Mouse (Mus musculus): Measurements from ENCODE around the gene Id3.
A peak's percentile ranks its signal among the peaks of the same experiment; 100 is the strongest.

The Id3 gene

DNA sequence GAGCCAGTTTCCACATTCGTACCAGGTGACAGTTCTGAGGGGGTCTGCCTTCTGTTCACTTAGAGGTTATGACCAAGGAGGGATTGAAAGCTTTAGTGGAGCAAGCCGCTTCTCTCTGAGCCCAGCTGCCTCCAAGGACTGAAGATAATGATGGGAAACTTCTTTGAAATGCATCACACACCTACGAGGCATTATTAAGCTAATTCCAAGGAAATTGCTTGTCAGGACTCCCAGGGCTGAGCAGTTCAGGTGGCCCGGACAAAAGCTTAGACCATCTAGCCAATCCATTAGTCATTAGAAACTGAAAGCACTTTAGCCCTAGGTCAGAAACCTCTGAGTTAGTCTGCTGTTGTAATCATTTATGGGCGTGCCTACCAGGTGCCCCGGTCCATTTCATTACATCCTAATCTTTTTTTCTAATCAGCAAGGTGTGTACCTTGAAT is 3.4 kb downstream of the Id3 start:
- ATAC-seq (ENCODE audit: insufficient number of reproducible peaks, low FRiP score, low TSS enrichment), result no peak

DNA sequence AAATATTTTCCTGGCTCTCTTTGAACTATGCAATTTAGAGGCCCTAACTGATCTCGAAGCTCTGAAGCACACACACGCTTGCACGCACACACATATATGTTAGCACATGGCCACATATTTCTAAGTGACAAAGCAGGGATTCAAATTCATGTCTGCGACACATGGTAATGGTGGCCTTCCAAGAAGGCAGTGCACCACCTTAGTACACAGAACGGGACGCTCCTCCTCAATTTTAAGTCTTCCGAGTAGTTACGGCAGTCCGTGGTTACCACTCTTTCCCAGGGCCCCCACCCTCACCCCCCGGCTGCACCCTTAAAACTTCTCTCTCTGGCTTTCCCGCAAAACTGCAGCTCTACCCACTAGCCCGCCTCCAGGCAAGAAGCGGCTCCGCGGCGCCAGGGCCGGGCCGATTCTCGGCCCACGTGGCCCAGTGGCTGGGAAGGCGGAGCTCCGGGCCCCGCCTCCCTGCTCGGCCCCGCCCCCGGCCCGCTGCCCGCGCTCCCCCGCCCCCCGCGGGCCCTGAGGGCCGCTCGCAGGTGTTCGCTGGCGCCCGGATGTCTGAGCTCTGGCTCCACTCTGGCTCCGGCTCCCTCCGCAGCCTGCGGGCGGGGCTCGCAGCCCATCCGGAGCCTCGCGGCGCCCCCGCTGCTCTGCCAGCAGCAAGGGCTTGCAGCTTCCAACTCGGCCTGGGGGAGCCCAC is 4.3 kb downstream of the Id3 start:
- no peak for ATAC-seq (ENCODE audit: insufficient number of reproducible peaks, low FRiP score, low TSS enrichment)

DNA sequence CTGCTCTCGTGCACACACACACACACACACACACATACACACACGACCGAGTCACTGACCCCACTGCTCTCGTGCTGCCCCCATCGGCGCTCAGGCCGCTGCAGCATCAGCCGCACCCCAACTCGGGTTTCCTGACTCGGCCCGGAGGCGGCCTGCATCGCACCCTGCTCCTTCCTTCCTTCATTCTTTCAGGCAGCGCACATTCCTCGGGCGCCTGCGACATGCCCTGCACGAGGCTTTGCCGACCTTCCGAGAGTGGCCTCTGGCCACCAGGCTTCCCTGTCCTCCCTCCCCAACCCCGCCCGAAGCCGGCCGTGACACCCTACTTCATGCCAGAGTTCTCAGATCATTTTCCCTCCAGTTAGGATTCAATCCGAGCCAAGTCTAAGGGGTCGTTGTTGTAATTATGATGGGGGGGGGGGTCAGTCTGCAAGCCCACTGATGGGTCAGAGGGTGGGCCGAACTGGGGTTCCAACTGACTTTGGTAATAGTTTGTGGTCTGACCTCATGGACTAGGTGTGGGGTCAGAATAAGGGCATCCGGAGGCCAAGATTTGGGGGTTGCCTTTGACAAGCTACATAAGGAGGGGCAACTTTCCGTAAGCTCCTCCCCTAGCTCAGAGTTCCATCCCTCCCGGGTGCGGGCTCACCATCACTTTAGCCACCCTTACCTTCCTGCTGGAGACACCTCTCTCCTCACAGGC is 5.2 kb downstream of the Id3 start:
- no peak for ATAC-seq (ENCODE audit: insufficient number of reproducible peaks, low FRiP score, low TSS enrichment)

DNA sequence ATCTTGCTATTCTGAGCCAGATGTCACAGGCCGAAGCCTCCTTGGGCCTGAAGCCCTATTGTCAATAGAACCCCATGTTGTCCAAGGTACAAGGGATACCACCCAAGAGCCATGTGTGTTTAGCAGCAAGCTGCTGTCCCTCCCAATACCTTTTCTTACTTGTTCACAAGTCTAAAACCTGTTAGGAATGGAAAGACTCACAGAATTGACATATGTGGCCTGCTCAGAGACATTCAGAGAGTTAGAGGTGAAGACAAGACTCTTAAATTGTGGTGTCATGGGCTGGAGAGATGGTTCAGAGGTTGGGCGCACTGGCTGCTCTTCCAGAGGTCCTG is 5.7 kb downstream of the Id3 start:
- no peak for ATAC-seq (ENCODE audit: insufficient number of reproducible peaks, low FRiP score, low TSS enrichment)

DNA sequence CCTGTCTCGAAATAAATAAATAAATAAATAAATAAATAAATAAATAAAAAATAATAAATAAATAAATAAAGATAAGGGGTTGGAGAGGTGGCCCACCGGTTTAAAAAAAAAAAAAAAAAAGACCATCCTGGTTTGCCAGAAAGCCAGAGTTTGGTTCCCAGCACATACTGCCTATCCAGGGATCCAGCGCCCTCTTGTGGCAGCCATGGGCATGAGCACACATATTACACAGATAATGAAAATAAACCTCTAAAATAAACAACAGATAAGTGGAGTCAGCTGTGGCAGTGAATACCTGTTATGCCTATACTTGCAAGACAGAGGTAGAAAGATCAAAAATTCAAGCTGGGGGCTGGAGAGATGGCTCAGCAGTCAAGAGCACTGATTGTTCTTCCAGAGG is 6.4 kb downstream of the Id3 start:
- no peak for ATAC-seq (ENCODE audit: insufficient number of reproducible peaks, low FRiP score, low TSS enrichment)

DNA sequence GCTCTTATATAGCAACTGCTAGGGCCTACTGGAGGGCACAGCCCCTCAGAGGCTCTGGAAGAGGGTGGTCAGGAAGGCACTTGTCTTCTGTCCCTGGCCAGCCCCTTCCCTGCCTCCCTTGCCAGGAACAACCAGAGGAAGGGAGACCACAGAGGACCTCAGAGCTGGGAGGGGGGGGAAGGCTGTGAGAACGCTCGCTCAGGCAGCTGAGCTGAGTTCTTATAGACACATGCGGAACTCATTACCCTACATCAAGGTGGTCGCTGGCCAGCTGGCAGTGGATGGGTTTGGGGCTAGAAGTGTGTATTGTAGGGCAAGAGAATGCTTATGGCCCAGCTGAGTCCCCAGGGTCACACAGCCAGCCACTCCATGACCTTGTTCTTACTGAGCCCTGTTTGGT is 7.3 kb downstream of the Id3 start:
- ATAC-seq (ENCODE audit: insufficient number of reproducible peaks, low FRiP score, low TSS enrichment), result no peak

DNA sequence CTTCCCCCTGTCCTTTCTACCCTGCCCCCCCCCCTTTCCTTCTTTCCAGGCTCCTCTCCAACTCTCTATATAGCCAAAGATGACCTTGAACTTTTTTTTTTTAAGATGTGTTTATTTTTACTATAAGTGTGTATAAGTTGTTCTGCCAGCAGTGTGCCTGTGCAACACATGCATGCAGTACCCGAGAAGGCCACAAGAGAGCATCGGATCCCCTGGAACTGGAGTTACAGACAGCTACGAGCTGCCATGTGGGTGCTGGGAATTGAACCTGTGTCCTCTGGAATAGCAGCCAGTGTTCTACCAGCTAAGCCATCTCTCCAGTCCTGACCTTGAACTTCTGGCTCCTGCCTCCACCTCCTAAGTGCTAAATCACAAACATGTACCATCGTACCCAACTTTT is 9.5 kb downstream of the Id3 start:
- ATAC-seq (ENCODE audit: insufficient number of reproducible peaks, low FRiP score, low TSS enrichment), result no peak

DNA sequence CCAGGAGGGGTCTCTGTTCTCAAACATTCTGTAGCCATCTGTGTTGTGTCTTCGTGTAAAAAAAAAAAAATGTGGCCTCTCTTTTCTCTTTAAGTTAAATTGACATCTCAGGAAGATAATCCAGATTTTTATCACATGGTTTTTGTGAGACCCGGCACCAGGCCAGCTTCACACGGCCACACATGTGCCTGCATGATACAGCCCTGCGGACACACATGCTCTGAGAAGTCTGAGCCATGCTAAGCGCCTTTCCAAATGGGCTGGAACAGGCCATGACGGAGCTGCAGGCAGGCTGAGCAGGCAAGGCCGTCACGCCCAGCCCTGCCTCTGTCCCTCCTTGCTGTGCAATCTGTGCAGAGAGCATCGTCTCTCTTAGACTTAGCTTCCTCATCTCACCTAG is 11.2 kb downstream of the Id3 start:
- ATAC-seq (ENCODE audit: insufficient number of reproducible peaks, low FRiP score, low TSS enrichment), result no peak

DNA sequence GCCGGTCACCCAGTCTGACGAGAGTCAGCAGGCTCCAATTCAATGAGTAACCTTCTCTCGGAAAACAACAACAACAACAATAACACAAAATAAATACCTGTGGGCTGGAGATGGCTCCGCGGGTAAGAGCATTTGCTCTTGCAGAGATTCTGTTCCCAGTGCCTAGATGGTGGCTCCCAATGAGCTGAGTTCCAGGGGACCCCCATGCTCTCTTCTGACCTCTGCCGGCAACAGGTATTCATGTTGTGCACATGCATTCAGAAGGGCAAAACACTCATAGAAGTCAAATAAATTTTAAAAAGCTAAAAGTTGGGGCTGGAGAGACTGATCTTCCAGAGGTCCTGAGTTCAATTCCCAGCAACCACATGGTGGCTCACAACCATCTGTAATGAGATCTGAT is 15.2 kb downstream of the Id3 start:
- ATAC-seq (ENCODE audit: insufficient number of reproducible peaks, low FRiP score, low TSS enrichment), result no peak

DNA sequence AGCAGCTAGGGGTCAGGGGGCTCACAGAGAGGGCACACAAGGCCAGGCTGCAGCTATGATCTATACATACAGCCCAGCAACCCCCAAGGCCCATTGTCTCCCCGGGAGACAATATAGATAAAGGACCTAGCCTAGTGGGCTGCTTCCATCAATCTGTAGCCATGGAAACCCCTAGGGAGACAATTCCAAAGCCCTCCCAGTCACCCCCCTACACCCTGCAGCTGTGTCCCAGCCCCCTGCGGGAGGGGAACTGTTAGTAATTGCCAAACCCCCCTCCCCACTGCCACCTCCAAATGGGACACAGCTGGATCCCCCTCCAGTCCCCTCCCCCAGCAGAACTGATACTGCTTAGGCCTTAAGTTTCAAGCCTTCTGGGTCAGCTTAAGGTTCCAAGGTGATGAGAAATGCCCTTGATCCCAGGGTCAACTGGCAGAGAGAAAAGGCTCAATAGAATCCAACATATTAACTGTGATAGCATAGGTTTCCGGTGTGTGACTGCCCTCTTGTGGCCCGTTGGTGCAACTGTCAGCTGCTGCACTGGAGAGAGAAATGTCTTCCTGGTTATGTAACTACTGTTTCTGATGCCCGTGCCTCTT is 16.6 kb downstream of the Id3 start:
- ATAC-seq (ENCODE audit: insufficient number of reproducible peaks, low FRiP score, low TSS enrichment), result peak; percentile 75; the same call in 1 of the 2 replicates

DNA sequence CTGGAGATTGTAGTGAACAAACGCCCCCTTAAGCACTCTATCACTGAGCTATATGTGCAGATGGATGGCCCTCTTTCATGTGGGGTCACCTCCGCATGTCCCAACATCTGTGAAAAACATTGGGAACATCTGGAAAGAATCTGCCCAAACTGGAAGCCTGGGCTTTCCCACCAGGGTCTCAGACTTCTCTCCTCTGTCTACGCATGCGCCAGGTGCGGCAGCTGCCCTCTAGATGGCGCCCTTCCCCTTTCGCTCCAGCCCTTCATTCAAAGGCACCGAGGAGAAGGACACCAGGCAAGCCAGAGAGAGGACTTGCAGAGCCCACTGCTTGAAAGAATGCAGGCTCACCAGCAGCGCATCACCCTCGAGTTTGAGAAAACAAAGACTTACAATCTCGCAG is 20.2 kb downstream of the Id3 start:
- ATAC-seq (ENCODE audit: insufficient number of reproducible peaks, low FRiP score, low TSS enrichment), result no peak

DNA sequence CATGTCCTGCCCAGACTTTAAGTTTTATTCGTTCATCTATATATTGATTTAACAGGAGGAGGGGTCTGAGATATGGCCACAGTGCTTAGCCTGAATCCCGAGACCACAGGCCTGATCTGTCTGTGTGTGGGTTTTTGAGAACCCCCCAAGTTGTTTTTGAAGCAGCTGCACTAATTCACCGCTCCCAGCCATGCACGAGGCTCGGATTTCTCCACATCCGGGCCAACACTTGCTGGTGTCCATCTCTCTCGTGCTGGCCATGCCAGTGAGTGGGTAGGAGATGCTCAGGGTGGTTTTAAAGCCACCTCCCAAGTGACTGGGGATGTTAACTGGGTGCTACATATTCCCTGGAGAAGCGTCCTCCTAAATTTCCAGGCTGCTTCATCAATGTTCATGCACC is 21.7 kb downstream of the Id3 start:
- no peak for ATAC-seq (ENCODE audit: insufficient number of reproducible peaks, low FRiP score, low TSS enrichment)

DNA sequence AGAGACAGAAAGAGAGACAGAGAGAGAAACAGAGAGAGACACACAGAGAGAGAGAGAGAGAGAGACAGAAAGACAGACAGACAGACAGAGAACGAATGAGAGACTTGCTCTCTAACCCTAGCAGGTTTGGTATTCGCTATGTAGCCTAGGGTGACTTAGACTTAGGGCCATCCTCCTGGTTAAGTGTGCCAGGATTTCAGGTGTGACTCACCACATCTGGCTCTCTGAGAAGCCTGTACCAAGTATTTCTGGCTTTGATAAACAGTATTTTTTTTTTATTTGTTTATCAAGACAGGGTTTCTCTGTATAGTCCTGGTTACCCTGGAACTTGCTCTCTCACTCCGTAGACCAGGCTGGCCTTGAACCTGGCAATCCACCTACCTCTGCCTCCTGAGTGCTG is 24.4 kb downstream of the Id3 start:
- no peak for ATAC-seq (ENCODE audit: insufficient number of reproducible peaks, low FRiP score, low TSS enrichment)

DNA sequence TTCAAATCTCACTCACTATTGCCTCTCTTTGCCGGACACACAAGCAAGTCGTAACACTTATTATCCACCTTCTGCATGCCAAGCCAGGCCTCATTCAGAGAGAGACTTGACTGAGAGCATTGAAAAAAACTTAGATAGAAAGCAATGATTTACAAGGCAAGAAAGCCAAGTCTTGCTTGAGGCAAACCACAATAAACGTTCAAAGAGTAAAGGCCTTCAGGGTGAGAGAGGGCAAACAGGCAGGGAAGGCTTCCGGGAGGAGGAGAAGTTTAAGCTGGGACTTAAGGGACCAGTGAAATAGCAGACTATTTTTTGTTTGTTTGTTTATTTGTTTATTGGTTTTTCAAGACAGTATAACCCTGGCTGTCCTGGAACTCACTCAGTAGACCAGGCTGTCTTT is 27.1 kb downstream of the Id3 start:
- ATAC-seq (ENCODE audit: insufficient number of reproducible peaks, low FRiP score, low TSS enrichment), result no peak

DNA sequence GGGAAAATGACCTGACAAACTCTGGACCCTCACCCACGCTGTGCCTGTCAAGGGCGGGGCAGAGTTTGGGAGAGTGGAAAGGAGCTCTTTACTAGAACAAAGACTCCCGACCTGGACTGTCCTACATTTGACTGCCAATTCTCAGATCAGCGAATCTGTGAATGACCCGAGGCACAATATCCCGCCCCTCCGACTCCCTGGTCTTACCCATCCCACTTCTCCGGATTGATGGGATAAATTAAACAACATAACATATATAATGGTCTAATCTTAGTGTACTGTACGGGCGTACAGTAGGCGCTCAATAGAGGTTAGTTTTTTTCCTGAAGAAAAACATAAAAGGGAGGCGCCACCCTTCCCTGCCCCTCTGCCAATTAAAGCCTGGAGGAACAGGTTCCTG is 28.2 kb downstream of the Id3 start:
- no peak for ATAC-seq (ENCODE audit: insufficient number of reproducible peaks, low FRiP score, low TSS enrichment)

DNA sequence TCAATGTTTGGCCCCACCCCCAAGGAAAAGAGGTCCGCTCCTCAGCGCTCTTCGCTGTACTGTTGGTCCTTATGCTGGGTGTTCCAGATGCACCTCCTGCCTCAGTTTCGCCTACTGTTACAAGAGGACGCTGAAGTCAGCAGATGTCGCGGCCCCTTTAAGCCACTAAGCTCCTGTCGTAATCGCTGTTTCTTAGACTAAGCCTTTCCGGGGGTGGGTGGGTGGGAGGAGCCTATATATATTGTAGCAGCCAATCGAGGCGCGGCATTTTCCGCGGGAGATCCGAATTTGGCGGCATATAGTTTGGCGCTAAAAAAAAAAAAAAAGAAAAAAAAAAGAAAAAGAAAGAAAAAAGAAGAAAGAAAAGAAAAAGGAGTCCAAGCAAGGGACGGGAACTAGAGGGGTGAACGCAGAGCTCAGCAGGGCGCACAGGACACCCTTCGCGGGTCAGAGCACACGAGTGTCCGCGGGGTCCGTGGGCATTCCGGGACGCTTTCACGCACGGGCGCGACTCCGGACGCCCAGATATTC is 28.8 kb downstream of the Id3 start, which contains the start of gene E2f2:
Gene E2f2 (plus strand): TSS at position 384 of the 531 bp plus-strand sequence.
- no peak for ATAC-seq (ENCODE audit: insufficient number of reproducible peaks, low FRiP score, low TSS enrichment)

DNA sequence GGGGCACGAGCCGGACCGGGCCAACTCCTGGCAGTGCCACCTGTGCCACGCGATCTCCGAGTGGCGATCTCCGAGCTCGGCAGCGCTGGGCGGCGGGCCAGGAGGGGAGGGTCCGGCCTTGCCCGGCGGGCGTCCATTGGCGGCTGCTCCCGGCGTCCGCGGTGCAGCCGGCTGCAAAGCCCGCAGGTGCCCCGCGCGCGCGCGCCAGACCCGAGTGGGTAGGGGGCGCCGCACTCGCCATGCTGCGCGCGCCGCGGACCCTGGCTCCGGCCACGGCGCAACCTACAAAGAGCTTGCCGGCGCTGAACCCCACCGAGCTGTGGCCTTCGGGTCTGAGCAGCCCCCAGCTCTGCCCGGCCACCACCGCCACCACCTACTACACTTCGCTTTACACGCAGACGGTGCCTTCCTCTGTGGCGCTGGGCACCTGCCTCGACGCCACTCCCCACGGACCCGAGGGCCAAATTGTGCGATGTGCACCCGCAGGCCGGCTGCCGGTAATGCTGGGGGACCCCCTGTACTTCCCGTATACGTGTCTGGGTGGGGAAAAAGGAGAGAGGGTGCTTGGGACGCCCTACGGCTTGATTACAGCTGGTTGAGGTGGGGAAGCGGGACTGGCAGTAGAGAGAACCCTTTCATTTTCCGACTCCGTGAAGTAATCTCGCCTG is 29.4 kb downstream of the Id3 start:
- no peak for ATAC-seq (ENCODE audit: insufficient number of reproducible peaks, low FRiP score, low TSS enrichment)

DNA sequence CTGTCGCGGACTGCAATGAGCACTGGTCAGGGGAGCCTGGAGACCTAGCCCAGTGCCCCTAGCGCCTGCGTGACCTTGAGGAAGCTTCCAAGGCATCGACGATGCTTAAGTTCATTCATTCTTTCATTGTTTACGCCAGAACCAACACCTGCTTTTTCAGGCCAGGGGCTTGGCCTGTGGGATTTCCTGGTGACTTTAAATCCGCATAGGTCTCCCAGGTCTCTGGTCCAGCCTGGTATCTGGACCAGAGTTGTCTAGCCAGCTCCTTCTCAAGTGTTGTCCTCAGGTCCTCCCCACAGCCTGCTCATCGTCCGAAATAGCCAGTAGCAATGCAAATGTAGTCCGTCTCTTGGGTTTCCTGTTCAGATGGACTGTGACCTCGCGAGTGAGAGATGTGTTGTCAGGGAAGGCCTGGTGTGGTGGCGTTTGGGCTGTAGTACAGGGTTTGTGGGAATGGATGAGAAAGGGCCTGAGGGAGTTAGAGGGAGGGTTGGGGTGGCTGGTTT is 30.0 kb downstream of the Id3 start:
- no peak for ATAC-seq (ENCODE audit: insufficient number of reproducible peaks, low FRiP score, low TSS enrichment)

DNA sequence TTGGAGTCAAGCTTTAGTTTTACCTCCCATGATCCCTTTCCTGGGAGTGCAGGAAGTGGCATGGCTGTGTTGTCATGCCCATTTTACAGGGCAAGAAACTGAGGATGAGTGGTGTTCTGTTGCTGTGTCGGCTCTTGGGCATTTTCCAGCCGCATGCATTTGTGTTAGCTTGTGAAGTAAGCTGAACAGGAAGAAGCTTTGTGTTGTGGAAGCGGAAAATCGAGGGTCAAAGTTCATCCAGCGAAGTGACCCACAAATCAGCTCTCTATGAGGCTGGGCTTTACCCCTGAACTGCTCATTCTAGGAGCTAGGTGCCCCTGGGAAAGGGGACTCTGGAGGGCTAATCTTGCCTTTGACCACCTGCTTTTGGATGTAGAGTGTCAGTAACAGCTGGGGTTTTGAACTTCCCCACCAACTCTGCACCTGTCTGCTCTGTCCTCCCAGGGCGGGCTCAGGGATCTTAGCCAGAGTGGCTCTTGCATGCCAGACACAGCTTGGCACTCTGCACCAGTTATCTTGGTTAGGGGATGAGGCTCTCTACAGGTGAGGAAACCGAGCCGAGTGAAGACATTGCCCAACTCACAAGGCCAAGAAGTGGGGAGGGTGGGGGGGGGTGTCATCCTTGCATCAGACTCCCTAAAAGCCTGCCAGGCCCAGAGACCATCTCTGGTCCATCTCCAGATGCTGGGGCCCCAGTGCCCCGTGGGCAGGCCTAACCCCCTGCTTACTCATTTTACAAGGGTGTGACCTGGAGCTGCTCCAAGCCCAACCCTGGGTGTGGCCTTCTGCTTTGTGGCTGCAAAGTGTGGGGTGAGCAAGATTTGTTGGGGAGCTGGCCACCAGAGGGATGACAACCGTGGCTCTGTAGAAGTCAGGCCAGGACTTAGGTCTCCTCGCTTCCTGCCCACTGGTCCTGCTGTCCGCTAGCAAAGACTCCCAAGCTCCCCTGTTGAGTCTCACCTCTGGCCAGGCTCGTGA is 31.2 kb downstream of the Id3 start:
- ATAC-seq (ENCODE audit: insufficient number of reproducible peaks, low FRiP score, low TSS enrichment), result no peak

All from cerebellum, adult (tissue).